Mouse (Mus musculus) neural tube, embryonic 14.5 days (tissue): ENCODE data around the gene Tdo2. TPM values are rescaled to one million over a fixed set of nuclear protein-coding genes. Genes with fewer than 3 reads are reported as not detected.
A peak's percentile ranks its signal among the peaks of the same experiment; 100 is the strongest.

Experiments
- ATAC-seq: fragments of 200-750 bp; cut with Nextera tagmentation; 2 replicates; pipeline ENCODE4 v1.8.0; 2017; ENCODE audit warnings: low read depth, mild to moderate bottlenecking, moderate TSS enrichment, moderate library complexity
- H3K27ac ChIP-seq: fragments of 300-500 bp; sonication (generic); 2 replicates; pipeline ENCODE4 v1.5.1; 2014; ENCODE audit warnings: low read depth, mild to moderate bottlenecking, control low read depth, low read length, moderate library complexity, mixed read lengths
- H3K27me3 ChIP-seq: fragments of 300-500 bp; sonication (generic); 2 replicates; pipeline ENCODE4 v1.6.1; 2014; ENCODE audit warnings: low read length; ENCODE audit not compliant: control insufficient read depth, insufficient read depth
- H3K36me3 ChIP-seq: fragments of 300-500 bp; sonication (generic); 2 replicates; pipeline ENCODE4 v1.6.1; 2014; ENCODE audit warnings: low read length, mixed read lengths; ENCODE audit not compliant: control insufficient read depth, insufficient read depth
- H3K4me1 ChIP-seq: fragments of 300-500 bp; sonication (generic); 2 replicates; pipeline ENCODE4 v1.6.1; 2014; ENCODE audit warnings: low read length; ENCODE audit not compliant: control insufficient read depth, insufficient read depth
- H3K4me2 ChIP-seq: fragments of 300-500 bp; sonication (generic); 2 replicates; pipeline ENCODE4 v1.6.1; 2014; ENCODE audit warnings: mild to moderate bottlenecking, low read depth, low read length, control low read depth
- H3K4me3 ChIP-seq: fragments of 300-500 bp; sonication (generic); 2 replicates; pipeline ENCODE4 v1.5.1; 2014; ENCODE audit warnings: low read depth, low read length, control low read depth, mixed read lengths
- H3K9ac ChIP-seq: fragments of 300-500 bp; sonication (generic); replicated peaks from 2 replicates; pipeline ENCODE4 v1.6.1; 2014; ENCODE audit warnings: low read depth, mild to moderate bottlenecking, control low read depth, low read length, mixed read lengths
- H3K9me3 ChIP-seq: fragments of 300-500 bp; sonication (generic); 2 replicates; pipeline ENCODE4 v1.6.1; 2016; ENCODE audit warnings: low read length; ENCODE audit not compliant: control insufficient read depth
- WGBS: fragments of 180-500 bp; shearing (Covaris S2); extraction: QIAGEN DNeasy Blood & Tissue Kit; methylation state at CpG from one replicate; pipeline ENCODE4 v1.1.7; 2014; 5-methylcytosine and 5-hydroxymethylcytosine counted together
- polyA plus RNA-seq: library from polyadenylated mRNA; unstranded; fragments of >200 nt; fragmentation: Nextera tagmentation; extraction: Ambion mirVana; gene quantifications from 2 replicates; pipeline ENCODE4 v1.2.1, GENCODE M21; 2014

Tdo2 gene
- polyA plus RNA-seq, 1 experiment from 2014 or later: 0.15 TPM

DNA sequence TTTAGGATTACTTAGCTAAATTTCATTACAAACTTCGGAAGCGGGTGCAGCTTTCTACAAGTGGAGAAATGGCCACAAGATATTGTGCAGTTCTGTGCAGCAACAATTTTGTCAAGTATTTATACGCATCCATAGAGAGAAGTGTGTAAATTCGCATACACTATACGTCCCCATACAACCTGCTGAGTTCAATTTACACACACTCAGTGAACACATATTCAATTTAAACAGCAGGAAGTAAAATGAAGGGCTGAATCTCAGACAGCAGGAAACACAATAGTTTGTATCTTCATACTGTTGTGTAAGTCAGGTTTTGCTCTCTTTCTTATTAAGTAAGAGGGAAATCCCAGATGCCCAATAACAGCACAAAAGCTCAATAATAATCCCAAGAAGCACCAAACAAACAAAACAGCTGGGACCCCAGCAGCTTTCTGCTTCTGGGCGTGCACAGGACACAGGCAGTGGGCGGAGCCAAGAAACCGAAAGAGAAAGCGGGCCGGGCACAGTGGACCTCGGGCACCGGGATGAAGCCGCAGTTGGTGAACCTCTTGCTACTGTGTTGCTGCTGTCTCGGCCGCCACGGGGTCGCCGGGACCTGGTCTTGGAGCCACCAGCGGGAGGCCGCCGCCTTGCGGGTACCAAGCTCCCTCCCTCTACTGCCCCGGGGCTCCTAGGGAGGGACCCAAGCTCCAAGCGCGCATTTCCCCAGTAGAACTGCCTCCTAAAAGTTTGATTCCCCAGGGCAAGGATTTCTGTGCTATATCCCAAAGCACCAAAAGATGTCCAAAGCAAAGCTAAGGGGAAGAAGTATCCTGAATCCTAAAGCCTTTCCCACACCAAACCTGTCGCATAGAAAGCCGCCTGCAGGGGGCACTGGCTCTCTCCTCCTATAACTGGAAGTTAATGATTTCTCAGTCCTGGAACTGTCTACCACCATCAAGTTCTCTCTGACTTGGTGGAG is 43.6 kb downstream of the Tdo2 start, which contains the start of gene Ctso:
Gene Ctso (plus strand): TSS at position 461 of the 961 bp plus-strand sequence.
- peak; percentile 88 for ATAC-seq
- Histone ChIP-seq H3K4me1 (no peaks in the 10 kb centered on the region; the same call in 1 of the 2 replicates), H3K9me3 (no peaks in the 10 kb centered on the region), H3K9ac (peak within 1 kb of the TSS; percentile 59), H3K4me3 (peak within 1 kb of the TSS; percentile 62), H3K4me2 (peak within 1 kb of the TSS; percentile 61), H3K27ac (peak within 1 kb of the TSS; percentile 66), H3K27me3 (no peaks in the 10 kb centered on the region), H3K36me3 (no peaks in the 10 kb centered on the region)
- WGBS: 10% methylated on average over 27 of the region's 27 CpGs

DNA sequence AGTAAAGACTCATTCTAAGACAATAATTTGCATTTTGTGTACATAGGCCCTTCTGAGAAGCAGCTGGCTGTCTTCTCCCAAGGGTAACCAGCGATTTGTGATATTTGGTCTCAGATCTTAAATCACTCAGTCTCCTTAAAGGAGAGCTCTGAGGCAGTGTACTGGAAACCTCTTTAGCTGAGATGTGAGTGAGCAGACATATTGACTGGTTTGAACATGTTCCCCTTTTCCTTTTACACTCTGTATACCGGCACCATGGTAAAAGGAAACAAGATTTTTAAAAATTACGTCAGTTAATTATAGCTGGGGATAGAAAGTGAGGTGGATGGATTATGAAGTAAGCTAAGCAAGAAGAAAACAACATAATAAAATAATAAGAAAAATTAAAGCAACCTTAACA is 44.3 kb downstream of the Tdo2 start:
- 43% methylated on average over 3 of the region's 3 CpGs for WGBS
- no peak overlapping the region for H3K4me2 ChIP-seq
- H3K4me3 ChIP-seq: no peak overlapping the region
- H3K9ac ChIP-seq: no peak overlapping the region
- H3K27ac ChIP-seq: no peak overlapping the region
- no peak for ATAC-seq
- H3K36me3 ChIP-seq: no peaks in the 10 kb centered on the region
- no peaks in the 10 kb centered on the region for H3K9me3 ChIP-seq
- no peaks in the 10 kb centered on the region; the same call in 1 of the 2 replicates for H3K4me1 ChIP-seq
- H3K27me3 ChIP-seq: no peaks in the 10 kb centered on the region

DNA sequence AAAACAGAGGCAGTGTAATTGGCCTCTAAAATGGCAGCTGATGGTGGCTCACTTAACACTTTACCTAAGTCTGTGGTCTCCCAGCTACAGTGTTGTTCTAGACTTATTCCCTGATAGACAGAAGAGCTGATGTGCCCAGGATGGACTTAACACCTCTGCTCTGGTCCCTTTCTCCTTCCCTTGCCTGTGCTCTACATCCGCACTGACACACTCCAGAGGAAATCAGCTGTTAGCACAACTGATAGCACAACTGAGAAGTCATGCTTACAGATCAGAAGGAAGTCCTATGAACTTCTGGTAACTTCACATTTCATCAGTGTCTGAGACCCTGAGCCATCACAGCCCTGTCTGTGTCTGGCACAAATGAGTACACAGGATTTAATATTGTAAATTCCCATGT is 46.9 kb downstream of the Tdo2 start:
- Histone ChIP-seq H3K4me2 (no peak overlapping the region), H3K9ac (no peak overlapping the region), H3K4me3 (no peak overlapping the region), H3K27me3 (no peaks in the 10 kb centered on the region), H3K9me3 (no peaks in the 10 kb centered on the region), H3K4me1 (no peaks in the 10 kb centered on the region; the same call in 1 of the 2 replicates), H3K36me3 (no peaks in the 10 kb centered on the region), H3K27ac (no peak overlapping the region)
- WGBS: 100% methylated on average over 1 of the region's 1 CpGs
- ATAC-seq: no peak

DNA sequence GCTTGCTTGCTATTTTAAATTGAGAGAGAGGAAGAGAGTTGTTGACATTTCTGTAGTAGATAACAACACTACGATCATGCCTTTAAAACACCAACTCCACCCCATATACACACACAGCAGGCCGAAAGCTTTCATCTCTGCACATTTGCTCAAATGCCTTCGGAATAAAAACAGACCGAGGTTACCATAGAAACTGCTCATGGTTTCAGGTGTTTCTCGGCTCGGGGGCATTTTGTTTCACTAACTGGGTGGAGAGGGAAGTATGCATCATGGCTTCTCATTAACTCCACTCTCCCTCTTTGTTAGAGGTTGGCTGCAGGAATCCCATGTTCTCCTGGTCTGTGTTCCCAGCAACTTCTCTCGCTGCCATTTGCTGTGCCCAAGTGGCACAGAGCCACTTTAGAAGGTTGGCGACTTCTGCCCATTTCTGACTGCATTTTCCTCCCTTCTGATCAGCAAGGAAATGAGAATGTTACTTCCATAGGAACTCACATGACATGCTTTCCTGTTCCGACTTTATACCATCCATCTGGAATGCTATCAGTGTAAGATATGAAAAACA is 49.2 kb downstream of the Tdo2 start:
- Histone ChIP-seq H3K27me3 (no peaks in the 10 kb centered on the region), H3K9ac (no peak overlapping the region), H3K36me3 (no peaks in the 10 kb centered on the region), H3K9me3 (no peaks in the 10 kb centered on the region), H3K4me1 (no peaks in the 10 kb centered on the region; the same call in 1 of the 2 replicates), H3K4me2 (no peak overlapping the region), H3K27ac (no peak overlapping the region), H3K4me3 (no peak overlapping the region)
- WGBS: 51% methylated on average over 9 of the region's 9 CpGs
- no peak for ATAC-seq

DNA sequence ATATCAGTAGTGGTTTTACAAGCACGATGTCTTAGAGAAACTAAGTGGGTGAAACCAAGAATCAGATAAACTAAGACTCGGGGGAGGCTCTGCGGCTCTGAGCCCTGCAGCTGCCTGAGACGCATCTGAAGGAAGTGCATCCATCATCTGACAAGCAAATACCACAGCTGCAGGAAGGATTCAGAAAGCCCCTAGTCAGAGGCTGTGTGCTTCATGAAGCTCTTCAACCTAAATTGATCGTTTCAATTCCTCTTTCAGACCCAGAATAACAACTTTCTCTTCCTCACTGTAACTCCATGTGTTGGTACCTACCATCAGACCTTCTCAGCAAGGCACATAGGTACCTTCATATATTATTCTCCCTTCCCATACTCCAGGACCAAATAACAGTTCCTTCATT is 50.1 kb downstream of the Tdo2 start:
- Histone ChIP-seq H3K27ac (no peak overlapping the region), H3K9ac (no peak overlapping the region), H3K4me1 (no peaks in the 10 kb centered on the region), H3K27me3 (no peaks in the 10 kb centered on the region), H3K36me3 (no peaks in the 10 kb centered on the region), H3K4me3 (no peak overlapping the region), H3K4me2 (no peak overlapping the region), H3K9me3 (no peaks in the 10 kb centered on the region)
- ATAC-seq: no peak
- 58% methylated on average over 5 of the region's 5 CpGs for WGBS

DNA sequence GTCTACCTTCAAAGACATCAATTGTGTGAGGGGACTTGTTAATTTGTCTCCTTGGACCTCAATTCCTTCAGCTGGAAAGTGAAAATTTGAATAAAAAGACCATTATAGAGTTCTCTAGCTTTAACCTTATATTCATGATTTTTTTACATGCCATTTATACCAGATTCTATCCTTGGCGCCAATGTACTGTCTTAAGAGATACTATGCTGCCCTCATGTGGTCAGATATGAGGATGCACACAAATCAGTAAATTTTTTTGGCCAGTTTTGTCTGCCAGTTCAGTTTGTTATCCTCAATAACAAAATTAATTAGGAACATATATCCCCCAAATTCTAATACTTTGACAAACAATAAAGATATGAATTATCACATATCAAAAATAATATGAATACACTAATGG is 51.1 kb downstream of the Tdo2 start:
- Histone ChIP-seq H3K27me3 (no peaks in the 10 kb centered on the region), H3K4me3 (no peak overlapping the region), H3K4me1 (no peaks in the 10 kb centered on the region), H3K36me3 (no peaks in the 10 kb centered on the region), H3K4me2 (no peak overlapping the region), H3K27ac (no peak overlapping the region), H3K9me3 (no peaks in the 10 kb centered on the region), H3K9ac (no peak overlapping the region)
- ATAC-seq: peak; percentile 64; the same call in 1 of the 2 replicates
- 2% methylated on average over 1 of the region's 1 CpGs for WGBS

DNA sequence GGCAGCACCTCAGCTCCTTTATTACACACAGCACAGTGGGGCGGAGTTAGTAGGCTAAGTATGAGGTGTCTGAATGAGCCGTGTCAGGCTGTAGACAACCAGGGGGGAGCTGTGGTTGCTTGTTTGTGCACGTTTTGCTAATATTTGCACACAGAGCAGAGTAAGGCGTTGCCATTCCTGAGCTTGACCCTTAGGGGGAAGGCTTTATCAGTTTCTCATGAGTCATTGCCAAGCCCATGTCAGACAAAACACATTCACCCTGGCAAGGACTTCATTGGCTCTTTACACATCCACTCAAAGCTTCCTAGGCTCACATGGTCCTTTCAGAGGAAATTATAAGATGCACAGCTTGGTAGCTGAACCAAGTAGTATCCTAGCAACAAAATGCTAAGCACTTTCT is 53.1 kb downstream of the Tdo2 start:
- no peak overlapping the region for H3K4me3 ChIP-seq
- no peaks in the 10 kb centered on the region for H3K27me3 ChIP-seq
- no peak overlapping the region for H3K9ac ChIP-seq
- H3K36me3 ChIP-seq: no peaks in the 10 kb centered on the region
- H3K27ac ChIP-seq: no peak overlapping the region
- no peaks in the 10 kb centered on the region for H3K4me1 ChIP-seq
- no peaks in the 10 kb centered on the region for H3K9me3 ChIP-seq
- peak; percentile 47; the same call in 1 of the 2 replicates for ATAC-seq
- whole genome bisulfite sequencing: 67% methylated on average over 4 of the region's 4 CpGs
- H3K4me2 ChIP-seq: no peak overlapping the region

DNA sequence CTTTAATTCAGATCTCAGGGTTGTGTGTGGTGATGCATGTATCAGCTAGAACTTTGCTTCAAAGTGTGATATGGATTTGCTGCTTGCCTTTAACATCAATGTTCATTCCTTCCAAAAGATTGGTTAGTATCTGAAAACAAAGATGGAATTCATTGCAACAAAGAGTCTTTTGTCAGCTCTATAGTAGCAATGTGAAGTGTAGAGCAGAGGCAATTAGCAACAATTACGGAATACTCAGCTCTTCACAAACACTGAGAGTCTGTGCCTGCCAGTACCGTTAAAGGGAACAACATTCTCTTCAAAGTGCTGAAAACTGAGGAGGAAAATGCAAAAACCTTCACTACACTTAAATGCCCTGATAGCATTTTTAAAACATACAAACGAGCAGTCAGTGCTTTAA is 56.3 kb downstream of the Tdo2 start:
- 44% methylated on average over 3 of the region's 3 CpGs for WGBS
- no peak overlapping the region for H3K4me3 ChIP-seq
- no peaks in the 10 kb centered on the region for H3K27me3 ChIP-seq

DNA sequence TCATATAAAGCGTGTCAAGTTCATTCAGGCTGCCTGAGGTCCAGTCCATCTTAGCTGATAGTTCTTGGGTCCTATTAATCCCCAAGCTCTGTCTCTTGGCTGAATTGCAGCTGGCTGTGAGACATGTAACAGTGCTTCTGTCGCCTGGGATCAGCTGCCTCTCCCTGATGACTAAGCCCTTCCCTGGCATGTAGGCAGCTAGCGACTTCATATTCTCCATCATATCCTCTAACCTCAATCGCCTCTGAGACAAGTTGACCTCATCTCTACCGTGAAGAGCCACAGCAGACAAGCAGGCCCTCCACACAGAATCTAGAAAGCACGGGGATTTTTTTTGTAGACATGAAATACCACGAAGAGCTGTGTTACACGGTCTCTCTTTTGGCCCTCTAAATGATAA is 57.8 kb downstream of the Tdo2 start:
- ATAC-seq: no peak
- Histone ChIP-seq H3K27ac (no peak overlapping the region), H3K9ac (no peak overlapping the region), H3K4me1 (no peaks in the 10 kb centered on the region), H3K4me2 (no peak overlapping the region), H3K27me3 (no peaks in the 10 kb centered on the region), H3K36me3 (no peaks in the 10 kb centered on the region), H3K9me3 (no peaks in the 10 kb centered on the region), H3K4me3 (no peak overlapping the region)
- WGBS: 84% methylated on average over 8 of the region's 8 CpGs

More for the DNA sequence above, 56.3 kb downstream of the Tdo2 start:
- no peak for ATAC-seq
- Histone ChIP-seq H3K4me1 (no peaks in the 10 kb centered on the region), H3K9me3 (no peaks in the 10 kb centered on the region), H3K27ac (no peak overlapping the region), H3K9ac (no peak overlapping the region), H3K4me2 (no peak overlapping the region), H3K36me3 (no peaks in the 10 kb centered on the region)
